Mouse (Mus musculus) T-cell, adult 2 months (primary cell): ENCODE measurements at regions not wholly inside any gene's neighbourhood (a gene's known extent, or its start where the extent isn't known, plus 50 kb on each side); places are given as distances from the start of the nearest gene placed in this dataset.

Experiments
- DNase-seq: peaks from one replicate; pipeline ENCODE4 v3.0.0; 2022; ENCODE audit warnings: low spot score

GRCm38 (mm10) chr2:166434554-166434953 lies 279.1 kb downstream of the Prex1 start:
- no peak for DNase-seq

GRCm38 (mm10) chr2:166433655-166434333 lies 278.3 kb upstream of the Sulf2 start:
- DNase-seq = no peak

DNA sequence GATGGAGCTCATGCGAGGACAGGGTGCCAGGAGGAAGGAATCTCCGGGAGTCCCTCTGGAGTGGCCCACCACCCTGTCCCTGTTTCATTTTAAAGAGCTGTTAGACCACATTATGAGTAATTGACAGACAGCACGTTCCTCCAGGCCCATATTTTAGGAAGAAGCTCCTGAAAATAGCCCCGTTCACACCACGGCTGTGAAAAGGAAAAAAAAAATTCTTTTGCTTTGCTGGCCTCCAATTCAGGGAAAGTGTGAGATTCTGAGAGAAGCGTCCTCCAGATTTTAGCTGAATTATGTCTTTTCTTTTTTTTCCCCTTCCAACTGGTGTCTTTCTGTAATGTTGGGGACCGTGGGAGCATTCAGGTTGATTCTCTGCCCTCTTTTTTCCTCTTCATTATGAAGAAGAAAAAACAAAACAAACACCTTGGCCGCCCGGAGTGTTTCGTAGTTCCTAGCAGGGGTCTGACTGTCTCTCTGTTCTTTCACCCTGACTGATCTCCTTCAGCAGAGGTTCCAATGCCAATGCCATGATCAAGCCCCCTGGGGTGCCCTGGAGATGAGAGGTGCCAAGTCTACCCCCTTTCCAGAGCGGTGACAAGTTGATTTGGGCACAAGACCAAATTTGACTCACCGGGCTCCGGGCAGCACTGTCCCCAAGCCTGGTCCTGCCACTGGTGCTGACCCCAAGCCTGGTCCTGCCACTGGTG lies 277.6 kb upstream of the Sulf2 start:
- no peak for DNase-seq

DNA sequence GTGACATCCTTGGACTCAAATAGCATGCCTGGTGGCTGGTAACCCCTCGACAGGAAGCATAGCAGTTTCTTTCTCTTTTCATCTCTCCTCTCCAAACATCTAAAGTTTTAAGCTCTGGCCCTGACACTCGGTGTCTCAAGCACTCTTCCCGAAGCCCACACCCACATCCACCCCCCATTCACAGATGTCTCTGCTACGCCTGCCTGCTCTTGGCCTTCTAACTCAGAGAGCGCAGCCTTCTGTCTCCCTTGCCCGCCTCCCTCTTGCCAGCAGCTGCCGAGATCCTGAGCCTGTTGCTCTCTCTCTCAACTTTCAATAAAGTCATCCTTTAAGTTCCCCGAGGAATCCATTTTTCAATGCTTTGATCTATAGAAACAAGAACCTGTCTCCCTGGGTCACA lies 277.1 kb upstream of the Sulf2 start:
- DNase-seq = no peak

DNA sequence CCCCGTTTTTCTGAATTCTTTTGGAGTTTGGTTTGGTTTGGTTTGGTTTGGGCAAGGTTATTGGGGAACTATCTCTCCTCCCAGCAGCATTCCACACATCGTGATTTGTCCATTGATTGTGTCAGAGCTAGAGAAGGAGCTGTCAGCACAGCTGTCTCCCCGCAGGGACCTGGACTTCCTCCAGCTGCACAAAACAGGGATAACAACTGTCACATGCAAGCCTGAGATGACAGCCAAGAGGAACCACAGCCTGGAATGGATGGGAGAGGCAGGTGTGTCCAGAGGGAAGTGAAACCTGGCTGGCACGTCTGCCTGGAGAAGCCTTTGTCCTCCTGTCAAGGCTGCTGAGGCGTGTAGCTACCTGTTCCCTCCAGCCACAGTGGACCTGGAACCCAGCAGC lies 274.5 kb upstream of the Sulf2 start:
- DNase-seq = no peak

- no peak for DNase-seq
These were observed 274.0 kb upstream of the Sulf2 start for GRCm38 (mm10) chr2:166429494-166429893.

GRCm38 (mm10) chr2:166427390-166427789 lies 271.9 kb upstream of the Sulf2 start:
- no peak for DNase-seq

DNA sequence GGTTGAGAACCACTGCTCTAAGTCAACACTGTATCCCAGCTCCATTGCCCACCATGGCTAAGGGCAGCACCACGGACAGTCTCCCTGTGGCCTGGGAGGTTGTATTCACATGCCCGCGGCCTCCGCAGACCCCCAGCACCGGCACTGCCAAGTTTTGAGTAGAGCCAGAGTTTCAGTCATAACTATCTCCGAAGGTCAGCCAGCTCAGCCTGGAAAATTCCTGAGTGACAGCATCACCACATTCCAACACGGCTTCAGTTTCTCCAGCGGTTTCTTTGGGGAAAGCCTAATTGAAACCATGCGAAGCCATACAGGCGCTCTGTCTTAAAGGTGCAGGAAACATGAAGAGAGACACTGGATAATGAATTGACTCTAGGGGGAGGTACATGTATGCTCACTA lies 271.5 kb upstream of the Sulf2 start:
- DNase-seq = no peak

GRCm38 (mm10) chr2:166426457-166426856 lies 271.0 kb upstream of the Sulf2 start:
- DNase-seq = no peak

GRCm38 (mm10) chr2:166425141-166425540 lies 269.7 kb upstream of the Sulf2 start:
- DNase-seq = no peak

DNA sequence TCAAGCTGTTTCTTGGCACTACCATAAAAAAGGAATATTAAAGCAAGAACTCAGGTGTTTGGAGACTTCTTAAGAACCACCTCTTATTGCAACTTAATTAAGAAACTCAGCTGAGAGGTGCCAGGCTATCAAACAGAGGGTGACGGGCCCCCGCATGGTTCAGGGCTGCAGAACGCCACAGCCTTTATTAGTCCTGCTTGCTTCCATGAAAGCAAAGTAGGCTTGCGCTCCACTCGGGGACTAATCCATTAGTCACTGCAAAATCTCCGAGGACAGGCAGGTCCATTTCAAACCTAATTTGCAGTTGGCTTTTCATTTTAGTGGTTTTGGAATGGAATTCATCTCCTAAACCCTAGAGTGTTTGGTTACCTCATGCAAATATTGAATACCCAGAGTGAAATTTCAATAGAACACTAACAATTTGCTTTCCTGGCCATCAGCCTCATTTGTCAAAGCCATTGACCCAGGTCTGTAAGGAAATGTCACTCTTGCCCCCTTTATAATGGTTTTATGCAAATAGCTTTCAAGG lies 267.7 kb upstream of the Sulf2 start:
- DNase-seq = no peak

GRCm38 (mm10) chr2:166420275-166420674 lies 264.8 kb upstream of the Sulf2 start:
- no peak for DNase-seq

- no peak for DNase-seq
These were observed 263.8 kb upstream of the Sulf2 start for GRCm38 (mm10) chr2:166419271-166419670.

DNA sequence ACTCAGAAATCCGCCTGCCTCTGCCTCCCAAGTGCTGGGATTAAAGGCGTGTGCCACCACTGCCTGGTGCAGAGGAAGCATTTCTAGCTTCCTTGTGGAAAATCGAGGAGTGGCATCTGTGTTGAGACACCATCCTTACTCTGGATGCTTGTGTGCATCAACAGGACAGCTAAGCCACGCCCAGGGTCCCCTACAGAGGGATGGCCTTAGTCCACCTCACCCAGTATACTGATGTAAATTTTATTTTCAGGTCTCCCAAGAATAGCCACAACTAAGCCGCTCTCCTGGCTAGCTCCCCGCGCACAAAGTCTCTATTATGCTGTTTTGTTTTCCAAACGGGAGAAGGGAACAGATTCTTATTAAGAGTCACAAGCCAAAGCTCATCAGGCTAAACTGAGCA lies 262.8 kb upstream of the Sulf2 start:
- no peak for DNase-seq

GRCm38 (mm10) chr2:166417628-166418027 lies 262.2 kb upstream of the Sulf2 start:
- DNase-seq = no peak

DNA sequence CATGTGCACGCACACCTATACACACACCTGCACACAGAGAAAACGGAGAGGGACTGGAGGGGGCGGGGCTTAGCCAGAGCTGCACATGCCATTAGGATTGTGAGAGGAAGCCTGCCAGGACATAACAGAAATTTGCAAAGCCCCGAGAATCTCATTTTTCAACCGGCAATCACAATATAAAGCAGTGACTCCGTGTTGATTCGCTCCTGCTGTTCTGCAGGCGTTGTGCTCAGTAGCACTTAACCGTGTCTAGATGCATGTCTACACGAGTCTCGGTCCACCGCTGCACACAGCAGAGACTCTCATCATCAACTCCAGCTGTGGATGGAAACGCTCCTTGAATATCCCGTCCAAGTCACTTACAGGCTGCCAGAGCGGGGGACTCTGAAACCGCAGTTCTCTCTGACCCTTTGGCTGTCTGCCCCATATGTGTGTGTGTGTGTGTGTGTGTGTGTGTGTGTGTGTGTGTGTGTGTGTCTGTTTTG lies 260.1 kb upstream of the Sulf2 start:
- DNase-seq = no peak

DNA sequence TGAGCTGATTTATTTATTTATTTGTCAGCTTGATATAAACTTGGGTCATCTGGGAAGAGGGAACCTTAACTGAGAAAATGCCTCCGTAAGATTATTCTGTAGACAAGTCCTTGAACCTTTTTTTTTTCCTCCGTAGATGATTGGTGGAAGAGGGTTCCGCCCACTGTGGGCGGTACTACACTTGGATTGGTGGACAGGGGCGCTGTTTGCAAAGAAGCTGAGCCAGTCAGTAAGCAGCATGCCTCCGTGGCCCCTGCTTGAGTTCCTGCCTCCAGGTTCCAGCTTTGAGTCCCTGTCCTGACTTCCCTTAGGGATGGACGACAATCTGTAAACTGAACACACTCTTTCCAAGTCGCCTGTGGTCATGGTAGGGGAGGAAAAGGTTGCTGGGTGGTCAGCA lies 259.4 kb upstream of the Sulf2 start:
- no peak for DNase-seq

DNA sequence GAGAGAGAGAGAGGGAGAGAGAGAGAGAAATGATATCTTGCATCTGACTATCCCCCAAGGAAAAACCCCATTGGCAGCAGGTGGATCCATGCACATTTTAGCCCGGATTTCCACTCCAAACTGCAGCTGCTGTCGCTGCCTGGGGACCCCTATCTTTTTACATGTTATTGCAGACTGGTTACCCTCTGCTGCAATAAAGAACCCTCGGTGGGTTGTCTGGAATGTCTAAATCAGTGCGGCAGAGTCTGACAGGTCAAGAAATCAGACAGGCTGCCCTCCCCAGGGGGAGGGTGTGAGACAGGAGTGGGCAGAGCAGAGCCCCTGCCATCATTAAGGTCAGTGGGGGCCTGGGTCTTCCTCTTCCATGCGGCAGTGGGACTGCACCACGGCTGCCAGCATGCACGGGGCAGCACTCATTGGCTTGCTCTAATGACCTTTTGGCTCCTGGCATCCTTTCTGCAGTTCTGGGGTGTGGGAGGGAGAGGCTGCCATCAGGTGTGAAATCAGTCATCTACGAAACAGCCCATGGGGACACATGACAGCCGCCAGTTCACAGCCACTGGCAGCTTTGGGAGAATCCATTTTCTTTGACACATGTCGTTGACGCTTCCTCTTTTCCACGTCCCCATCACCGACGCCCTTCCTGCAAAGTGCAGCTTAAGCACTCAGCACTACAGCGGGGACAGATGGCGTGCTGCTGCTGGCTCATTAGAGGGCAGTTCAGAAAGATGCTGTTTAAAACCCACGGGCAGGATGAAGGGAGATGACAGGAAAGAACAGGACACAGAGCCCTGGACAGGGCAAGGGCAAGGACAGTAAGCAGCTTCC lies 256.8 kb upstream of the Sulf2 start:
- no peak for DNase-seq

GRCm38 (mm10) chr2:166409391-166409790 lies 253.9 kb upstream of the Sulf2 start:
- DNase-seq = no peak

DNA sequence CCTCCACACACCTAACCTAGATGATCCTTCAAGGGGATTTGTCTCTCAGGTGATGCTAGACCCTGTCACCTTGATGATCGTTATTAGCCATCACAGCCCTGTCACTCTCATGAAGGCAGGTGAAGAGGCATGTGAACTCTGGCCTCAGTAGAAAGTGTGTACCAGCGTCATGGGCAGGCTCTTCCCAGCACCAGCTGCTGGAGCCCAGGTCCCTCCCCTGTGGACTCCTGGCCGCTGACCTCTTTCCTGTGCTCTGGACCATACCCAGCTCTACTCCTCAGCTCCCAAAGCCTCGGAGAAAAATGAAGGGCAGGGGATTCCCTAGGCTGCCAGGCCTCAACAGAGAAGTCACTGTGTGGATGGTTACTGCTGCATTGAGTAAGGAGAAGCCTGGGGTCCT lies 253.3 kb upstream of the Sulf2 start:
- no peak for DNase-seq

DNA sequence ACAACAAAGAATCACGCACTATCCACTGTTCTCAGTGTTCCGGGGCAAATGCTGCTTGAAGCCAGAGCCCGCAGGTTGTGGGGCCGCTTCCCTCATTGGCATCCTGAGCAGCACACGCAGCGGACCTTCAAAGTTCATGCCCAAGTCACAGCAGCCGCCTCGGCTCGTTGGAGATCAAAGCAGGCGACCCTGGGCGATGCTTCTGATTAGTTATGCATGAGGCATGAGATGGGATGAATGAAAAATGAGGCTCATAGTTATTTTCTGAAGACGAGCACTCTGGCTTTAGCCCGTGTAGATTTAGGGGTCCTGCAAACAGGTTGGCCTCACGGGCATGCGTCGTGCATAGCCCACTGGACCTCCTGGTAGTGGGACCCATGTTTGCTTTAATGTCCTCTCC lies 252.5 kb upstream of the Sulf2 start:
- DNase-seq = no peak

DNA sequence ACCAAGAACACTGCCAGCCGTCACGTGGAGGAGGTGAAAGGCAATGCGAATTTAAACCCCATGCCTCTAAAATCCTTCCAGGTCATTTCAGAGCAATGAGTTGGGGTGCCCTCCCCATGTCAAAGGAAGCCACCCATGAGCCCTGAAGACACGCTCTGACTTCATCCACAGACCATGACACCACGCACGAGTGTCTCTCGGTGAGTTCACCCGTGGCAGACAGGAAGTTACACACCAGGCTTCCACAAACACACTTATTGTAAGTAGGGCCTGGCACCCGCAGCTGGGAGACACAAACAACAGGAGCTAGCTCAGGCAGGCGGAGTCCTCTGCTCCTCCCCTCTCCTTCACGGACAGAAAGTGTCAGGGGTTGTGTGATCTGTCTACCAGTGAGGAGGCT lies 251.4 kb upstream of the Sulf2 start:
- DNase-seq = no peak

- no peak for DNase-seq
These were observed 247.9 kb upstream of the Sulf2 start for GRCm38 (mm10) chr2:166403319-166403718.
